Mouse (Mus musculus): ENCODE data around the gene Gjd3.

- no peak for TF ChIP-seq CTCF (IDR thresholded peaks at IDR 0.05; ENCODE audit: extremely low read depth, insufficient read depth, insufficient read length, insufficient replicate concordance)
- no peak for TF ChIP-seq POLR2A (IDR thresholded peaks at IDR 0.05; ENCODE audit: low read depth, low read length)
Measured at GRCm38 (mm10) chr11:98953361-98953760, 29.5 kb downstream of the Gjd3 start.

Data from spleen, adult 2 months (tissue).